Mouse (Mus musculus) naive thymus-derived CD4-positive, alpha-beta T cell, adult 2 months (primary cell): ENCODE measurements around the gene Adap1.

Source experiments
- DNase-seq: peaks from one replicate; pipeline ENCODE4 v3.0.0-alpha.2; 2011; ENCODE audit warnings: low read depth

Gene Adap1

DNA sequence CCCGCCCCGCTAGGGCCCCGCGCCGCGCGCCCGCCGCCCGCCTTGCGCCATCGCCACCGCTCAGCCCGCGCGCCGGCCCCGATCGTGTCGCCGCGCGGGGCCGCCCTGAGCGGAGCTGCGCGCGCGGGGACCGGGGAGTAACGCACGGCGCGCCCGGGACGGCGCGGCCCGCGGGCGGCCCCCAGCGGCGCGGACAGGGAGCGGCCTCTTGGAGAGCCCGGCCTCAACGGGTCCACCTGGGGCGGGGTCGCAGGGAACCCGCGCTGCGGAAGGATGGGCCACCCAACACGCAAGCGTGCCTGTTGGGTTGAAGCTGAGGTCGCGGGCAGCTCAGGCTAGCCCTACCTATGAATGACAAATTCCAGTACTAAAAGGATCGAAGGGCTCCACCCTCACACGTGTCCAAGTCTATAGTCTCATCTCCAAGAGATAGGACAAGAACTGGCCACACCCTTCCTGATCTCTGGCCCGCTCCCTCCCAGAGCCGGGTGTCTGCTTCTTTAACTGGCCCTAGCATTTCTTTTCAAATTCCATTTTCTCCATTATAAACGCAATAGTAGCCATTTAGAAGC is at the start of gene Adap1:
Adap1 (minus strand) TSS at position 228 of the 572 bp plus-strand sequence.
- DNase-seq, result peak; percentile 72

DNA sequence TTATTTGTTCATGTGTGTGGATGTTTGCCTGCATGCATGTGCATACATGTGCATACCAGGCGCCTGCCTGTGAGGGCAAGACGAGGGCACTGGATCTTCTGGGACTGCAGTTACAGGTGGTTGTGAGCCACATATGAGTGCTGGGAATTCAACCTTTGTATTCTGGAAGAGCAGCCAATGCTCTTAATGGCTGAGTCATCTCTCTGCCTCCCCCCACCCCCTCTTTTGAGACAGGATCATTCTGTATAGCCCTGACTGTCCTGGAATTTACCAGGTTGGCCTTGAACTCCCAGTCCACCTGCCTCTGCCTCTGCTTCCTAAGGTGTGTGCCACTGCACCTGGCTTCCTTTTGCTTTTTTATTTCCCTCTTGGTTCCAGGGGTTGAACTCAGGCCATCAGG is 49.4 kb upstream of the Adap1 start:
- no peak for DNase-seq

GRCm38 (mm10) chr5:139373889-139374444 is 48.5 kb upstream of the Adap1 start:
- peak; percentile 11 for DNase-seq

- DNase-seq, result peak; percentile 31
These were observed 47.7 kb upstream of the Adap1 start for GRCm38 (mm10) chr5:139373126-139373525.

GRCm38 (mm10) chr5:139371631-139372401 is 46.4 kb upstream of the Adap1 start:
- peak; percentile 94 for DNase-seq

DNA sequence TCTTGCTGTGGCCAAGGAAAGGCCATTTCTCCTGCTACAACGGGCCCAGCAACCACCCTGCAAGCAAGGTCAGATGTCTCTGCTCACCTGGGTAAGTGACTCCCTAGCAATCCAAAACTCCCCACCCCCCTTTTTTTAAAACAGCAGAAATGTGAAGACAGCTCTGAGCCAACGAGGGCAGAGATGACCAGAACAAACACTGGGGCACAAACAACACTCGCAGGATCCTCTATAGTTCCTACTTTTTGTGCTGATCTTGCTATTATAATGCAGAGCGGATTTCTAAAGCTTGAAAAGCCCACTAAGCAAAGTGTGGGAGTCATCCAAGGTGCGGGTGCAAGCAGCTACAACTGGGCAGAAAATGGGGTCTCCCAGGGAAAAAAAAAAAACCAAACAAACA is 45.7 kb upstream of the Adap1 start:
- DNase-seq, result no peak

DNA sequence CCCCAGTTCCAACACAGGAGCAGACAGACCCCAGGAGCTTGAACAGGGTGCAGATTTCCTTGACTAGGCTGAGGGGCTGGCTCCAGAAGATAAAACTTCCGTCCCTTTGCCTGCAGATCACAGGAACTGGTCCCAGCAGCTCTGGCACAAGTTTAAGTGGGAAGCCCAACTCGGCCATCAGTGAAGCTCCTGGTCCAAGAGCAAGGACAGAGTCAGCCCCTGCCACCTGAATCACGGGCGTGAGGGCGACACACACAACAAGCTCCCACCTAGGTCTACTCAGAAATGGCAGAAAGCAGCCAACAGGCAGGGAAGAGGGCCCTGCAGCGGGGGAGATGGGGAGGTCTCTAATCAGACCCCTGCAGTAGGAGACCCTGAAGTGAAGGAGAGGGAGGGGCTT is 44.9 kb upstream of the Adap1 start:
- DNase-seq, result no peak

- no peak for DNase-seq
These were observed 43.4 kb upstream of the Adap1 start for GRCm38 (mm10) chr5:139368638-139369320.

DNA sequence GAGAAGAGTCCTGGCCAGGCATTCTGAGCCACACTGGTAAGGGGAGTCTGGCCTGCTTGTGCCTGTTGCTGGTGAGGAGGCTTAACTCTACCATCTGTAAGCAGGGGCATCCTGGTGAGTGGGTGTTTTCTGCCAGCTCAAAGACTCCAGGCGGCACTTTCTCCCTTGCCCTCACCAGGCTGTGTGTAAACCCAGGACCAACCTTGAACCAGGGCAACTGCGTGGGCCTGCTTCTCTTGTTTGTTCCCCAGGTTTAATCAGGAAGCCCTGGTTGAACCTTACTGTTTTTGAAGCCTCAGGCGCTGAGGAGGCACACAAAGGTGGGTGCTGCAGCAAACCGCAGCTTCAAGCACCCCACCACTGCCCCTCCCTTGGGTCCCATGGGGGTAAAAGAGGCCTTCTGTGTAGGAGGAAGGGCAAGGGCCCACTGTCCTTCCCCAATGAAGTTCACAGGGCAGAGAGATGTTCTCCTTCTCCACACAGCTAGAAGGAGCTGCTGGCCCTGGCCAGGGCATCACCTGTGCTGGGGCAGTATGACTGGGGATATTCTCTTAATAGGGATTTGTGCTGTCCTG is 42.5 kb upstream of the Adap1 start:
- peak; percentile 53 for DNase-seq

DNA sequence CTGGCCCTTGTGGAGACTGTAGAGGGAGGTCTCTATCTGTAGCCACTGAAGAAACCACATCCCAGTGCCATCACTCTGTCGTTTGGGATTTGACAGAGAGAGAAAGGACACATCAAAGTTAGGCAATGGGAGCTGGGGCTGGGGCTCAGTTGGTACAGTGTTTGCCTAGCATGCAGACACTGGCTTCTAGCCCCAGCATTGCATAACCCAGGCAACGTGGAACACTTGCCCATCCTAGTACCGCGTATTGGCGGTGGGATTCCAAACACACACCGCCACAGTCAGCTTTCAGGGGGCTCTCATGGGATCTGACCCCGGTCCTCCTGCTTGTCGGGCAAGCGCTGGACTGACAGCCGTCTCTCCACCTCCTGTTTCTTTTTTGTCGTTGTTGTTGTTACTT is 41.1 kb upstream of the Adap1 start:
- peak; percentile 21 for DNase-seq

GRCm38 (mm10) chr5:139365827-139366226 is 40.4 kb upstream of the Adap1 start:
- DNase-seq, result peak; percentile 32

DNA sequence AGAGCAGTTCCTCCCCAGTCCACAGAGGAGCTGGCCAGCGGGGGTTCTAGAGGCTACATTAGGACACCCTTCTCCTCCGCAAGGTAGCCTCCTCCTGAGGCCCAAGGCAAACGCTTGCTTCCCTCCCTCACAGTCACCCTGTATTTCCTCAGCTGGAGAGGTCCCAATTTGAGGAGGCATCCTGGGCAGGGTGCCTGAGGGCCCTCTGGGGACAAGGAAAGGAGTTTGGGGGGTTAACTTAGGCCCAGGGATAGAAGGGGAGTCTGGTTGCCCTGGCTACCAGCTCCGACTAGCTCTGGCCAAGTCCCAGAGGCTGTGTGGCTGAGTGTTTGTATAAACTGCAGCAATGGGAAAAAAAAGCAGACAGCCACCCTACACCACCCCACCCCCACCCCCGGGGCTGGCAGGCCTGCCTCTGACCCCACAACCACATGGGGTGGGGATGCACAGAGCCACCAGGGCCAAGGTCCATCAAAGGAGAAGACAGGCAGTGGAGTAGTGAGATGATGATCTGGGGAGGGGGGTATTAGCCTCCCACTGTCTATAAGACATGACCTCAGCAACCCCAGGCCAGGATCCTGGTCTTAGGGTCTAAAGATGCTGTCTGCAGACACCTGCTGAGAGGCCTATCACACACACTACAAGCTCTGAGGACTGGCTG is 39.6 kb upstream of the Adap1 start:
- DNase-seq, result peak; percentile 43

DNA sequence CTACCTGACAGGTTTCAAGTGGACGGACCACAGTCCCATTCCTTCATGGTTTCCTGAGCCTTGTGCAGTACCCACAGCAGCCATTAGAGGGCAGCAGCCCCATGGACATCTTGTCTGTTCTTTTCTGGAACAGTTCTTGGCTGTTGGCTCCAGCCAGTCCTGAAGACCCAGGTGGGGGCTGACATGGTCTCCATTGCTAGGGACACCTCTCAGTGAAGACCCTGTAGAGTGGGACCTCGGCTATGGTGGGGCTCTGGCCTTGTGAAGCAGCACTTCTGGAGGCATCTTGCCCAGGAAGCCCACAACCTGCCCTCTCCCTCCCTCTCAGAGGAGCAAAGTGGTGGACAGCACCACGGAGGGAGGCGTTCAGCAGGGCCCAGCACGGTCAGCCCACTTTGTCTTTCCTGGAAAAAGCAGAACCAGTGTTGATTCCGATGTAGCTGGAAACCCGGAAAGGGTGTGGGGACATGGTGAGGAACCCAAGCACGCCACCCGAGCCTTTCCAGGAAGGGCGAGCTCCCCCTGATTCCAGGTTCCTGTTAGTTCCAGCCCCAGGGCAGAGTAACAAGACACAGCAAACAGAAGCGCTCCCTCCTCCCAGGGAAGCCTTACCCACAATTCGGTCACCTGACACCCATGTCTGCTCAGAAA is 39.0 kb upstream of the Adap1 start:
- peak; percentile 93 for DNase-seq

- no peak for DNase-seq
These were observed 38.4 kb upstream of the Adap1 start for GRCm38 (mm10) chr5:139363858-139364257.

DNA sequence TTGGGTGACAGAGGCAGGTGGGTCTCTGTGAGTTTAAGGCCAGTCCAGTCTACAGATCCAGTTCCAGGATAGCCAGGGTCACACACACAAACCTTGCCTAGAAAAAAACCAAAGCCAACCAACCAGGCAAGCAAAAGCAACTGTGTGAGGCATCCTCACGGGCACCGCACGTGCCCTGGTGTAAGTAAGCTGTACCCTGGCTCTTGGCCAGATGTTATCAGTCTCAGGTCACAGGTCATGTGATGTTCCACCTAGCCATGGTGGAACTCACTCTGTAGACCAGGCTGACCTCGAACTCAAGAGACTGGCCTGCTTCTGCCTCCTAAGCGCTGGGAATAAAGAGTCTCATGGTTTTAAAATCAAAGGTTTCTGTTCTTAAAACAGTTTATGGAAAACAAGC is 33.8 kb upstream of the Adap1 start:
- no peak for DNase-seq

GRCm38 (mm10) chr5:139358653-139359052 is 33.2 kb upstream of the Adap1 start:
- DNase-seq, result peak; percentile 53

- peak; percentile 82 for DNase-seq
These were observed 29.9 kb upstream of the Adap1 start for GRCm38 (mm10) chr5:139355235-139355772.

DNA sequence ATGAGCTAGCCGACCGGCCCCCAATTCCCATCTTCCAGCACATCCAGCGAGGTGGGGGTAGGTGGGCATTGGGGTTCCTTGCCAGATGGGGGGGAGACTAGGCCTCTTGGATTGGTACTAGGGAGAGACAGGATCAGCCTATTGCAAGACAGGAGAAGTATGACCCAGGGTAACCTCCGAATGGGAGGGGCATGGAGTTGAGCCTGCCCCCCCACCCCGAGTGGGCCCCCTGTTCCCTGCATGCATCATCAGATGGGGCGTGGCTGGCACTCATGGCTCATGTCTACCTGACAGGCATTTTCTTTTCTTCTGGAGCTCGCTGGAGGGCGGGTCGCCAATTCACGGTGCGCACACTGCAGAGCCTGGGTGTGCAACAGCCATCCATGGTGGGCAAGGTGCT is 28.5 kb upstream of the Adap1 start:
- DNase-seq, result no peak

GRCm38 (mm10) chr5:139353496-139353895 is 28.1 kb upstream of the Adap1 start:
- peak; percentile 77 for DNase-seq

DNA sequence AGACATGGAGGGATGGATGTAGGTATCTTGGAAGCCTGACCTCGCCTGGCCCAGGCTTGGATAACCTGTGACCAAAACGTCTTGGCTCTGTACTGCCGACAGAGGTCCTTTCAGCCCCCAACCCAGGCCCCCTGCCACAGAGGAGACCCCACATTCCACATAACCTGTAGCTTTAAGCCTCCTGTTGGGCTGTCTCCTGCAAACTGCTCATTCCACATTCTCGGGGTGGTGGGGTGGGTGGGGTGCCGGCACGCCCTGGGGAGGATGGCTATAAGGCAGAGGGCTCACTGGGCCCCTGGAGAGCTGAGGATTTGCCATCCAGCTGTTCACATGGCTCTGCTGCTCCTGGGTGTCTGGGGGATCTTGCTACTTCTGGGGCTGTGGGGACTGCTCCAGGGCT is 26.9 kb upstream of the Adap1 start, which contains the start of gene Cyp2w1:
Cyp2w1 (plus strand) TSS at position 301 of the 400 bp plus-strand sequence.
- no peak for DNase-seq

GRCm38 (mm10) chr5:139351628-139352027 is 26.2 kb upstream of the Adap1 start:
- no peak for DNase-seq
